Mouse (Mus musculus) gastrocnemius, postnatal 10 days (tissue): ENCODE data around the gene Gm9507. TPM values are rescaled to one million over a fixed set of nuclear protein-coding genes. Genes with fewer than 3 reads are reported as not detected.
"Not testable (repeated sequence)": the region's sequence is repeated elsewhere in the genome, so short reads cannot be mapped to it uniquely, and the experiment has no call there.

Source experiments
- DNase-seq: peaks from one replicate; pipeline ENCODE4 v3.0.0; 2021; ENCODE audit warnings: mixed read lengths
- total RNA-seq, 2 experiments: library from RNA; stranded (reverse); gene quantifications; 2 replicates each; pipeline ENCODE4 v1.2.3; 2021

The Gm9507 gene
- total RNA-seq, 2 experiments from 2014 or later, result not detected

DNA sequence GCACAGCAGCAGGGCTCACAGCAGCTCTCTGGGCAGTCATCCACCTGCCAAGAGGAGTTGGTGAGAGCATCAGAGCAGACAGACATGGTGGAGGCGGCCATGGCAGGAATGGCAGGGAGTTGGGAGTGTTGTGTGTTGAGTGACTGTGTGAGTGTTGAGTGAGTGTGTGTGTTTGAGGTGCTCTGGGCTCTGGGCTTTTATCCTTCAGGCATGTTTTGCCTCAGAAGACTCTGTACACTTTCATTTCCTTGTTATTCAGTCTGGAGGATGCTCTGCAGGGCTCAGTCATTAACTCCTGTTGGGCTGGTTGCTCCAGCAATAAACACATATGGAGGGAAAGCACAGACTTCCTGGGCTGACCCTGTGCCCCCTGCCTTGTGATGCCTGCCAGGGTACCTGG, 40.4 kb downstream of the Gm9507 start, which contains the start of gene Gm3238:
Gm3238 (minus strand) TSS at position 101 of the 400 bp plus-strand sequence.
- DNase-seq, result not testable (repeated sequence)

DNA sequence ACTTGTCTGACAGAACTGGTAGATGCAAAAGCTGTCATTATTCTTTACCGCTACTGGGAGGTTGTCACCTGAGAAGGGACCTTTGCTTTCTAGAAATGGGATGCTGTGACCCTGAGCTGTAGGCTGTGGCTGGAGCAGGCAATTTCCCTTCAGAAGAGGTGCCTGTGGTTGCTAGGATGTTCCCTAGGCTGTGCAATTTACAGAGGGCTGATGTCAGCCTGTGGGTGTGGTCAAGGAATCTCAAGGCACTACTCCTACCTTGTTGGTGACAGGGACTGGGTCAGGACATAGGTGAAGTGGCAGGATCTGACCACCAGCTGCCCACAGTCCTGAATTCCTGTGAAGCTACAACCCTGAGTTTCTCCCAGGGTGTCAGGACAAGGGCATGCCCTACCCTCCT, 41.9 kb downstream of the Gm9507 start:
- no peak for DNase-seq

Other genes starting within 250 kb of the Gm9507 start
- 10 to 100 TPM; 70.2 to 71.3 TPM for gene Pttg1ip, start 230.1 kb downstream of the Gm9507 start, total RNA-seq
- 10 to 100 TPM; 64.5 to 65.3 TPM for gene Sumo3, start 205.7 kb downstream of the Gm9507 start, total RNA-seq
- 10 to 100 TPM in 1 of 2 experiments, 1 to 10 TPM in 1; 10.0 to 11.4 TPM for gene Gm49325, start 205.6 kb downstream of the Gm9507 start, total RNA-seq
- 10 to 100 TPM; 81.3 to 85.4 TPM for gene Ube2g2, start 189.6 kb downstream of the Gm9507 start, total RNA-seq
- not detected for gene Tspear, start 125.3 kb downstream of the Gm9507 start, total RNA-seq
- not detected for gene Gm19402, start 121.1 kb downstream of the Gm9507 start, total RNA-seq
- not detected for gene Gm9508, start 114.6 kb downstream of the Gm9507 start, total RNA-seq
- gene Gm10272, start 105.2 kb downstream of the Gm9507 start, total RNA-seq, result not detected
- gene Gm10024, start 100.4 kb downstream of the Gm9507 start, total RNA-seq, result not detected
- gene Gm10142, start 96.0 kb downstream of the Gm9507 start, total RNA-seq, result not detected
- gene Krtap12-1, start 91.2 kb downstream of the Gm9507 start, total RNA-seq, result not detected
- not detected for gene Gm10100, start 85.4 kb downstream of the Gm9507 start, total RNA-seq
- not detected for gene Gm18596, start 69.2 kb downstream of the Gm9507 start, total RNA-seq
- gene Gm9736, start 60.5 kb downstream of the Gm9507 start, total RNA-seq, result not detected
- gene Gm3233, start 52.2 kb downstream of the Gm9507 start, total RNA-seq, result not detected
- gene Gm3238, start 40.5 kb downstream of the Gm9507 start, total RNA-seq, result not detected
- gene Gm7138, start 34.9 kb downstream of the Gm9507 start, total RNA-seq, result not detected
- gene Gm3250, start 29.3 kb downstream of the Gm9507 start, total RNA-seq, result not detected
- gene Gm7137, start 23.6 kb downstream of the Gm9507 start, total RNA-seq, result not detected
- not detected for gene Gm9639, start 16.8 kb downstream of the Gm9507 start, total RNA-seq
- gene Gm19668, start 12.7 kb downstream of the Gm9507 start, total RNA-seq, result not detected
- not detected for gene Gm2696, start 2.8 kb upstream of the Gm9507 start, total RNA-seq
- gene Krtap10-4, start 15.3 kb upstream of the Gm9507 start, total RNA-seq, result not detected
- gene Krtap10-10, start 24.1 kb upstream of the Gm9507 start, total RNA-seq, result not detected
- not detected for gene Gm36176, start 35.0 kb upstream of the Gm9507 start, total RNA-seq
- gene Gm10318, start 41.0 kb upstream of the Gm9507 start, total RNA-seq, result not detected
- not detected for gene Gm3285, start 50.1 kb upstream of the Gm9507 start, total RNA-seq
- gene Lrrc3, start 90.7 kb upstream of the Gm9507 start, total RNA-seq, result under 1 TPM; 0.72 to 0.78 TPM
- under 1 TPM; 0.26 to 0.75 TPM for gene Trpm2, start 158.7 kb upstream of the Gm9507 start, total RNA-seq
- gene 1810043G02Rik, start 166.7 kb upstream of the Gm9507 start, total RNA-seq, result 1 to 10 TPM; 5.1 to 6.3 TPM
- gene Pfkl, start 198.2 kb upstream of the Gm9507 start, total RNA-seq, result 10 to 100 TPM in 1 of 2 experiments, 1 to 10 TPM in 1; 9.7 to 12.2 TPM
- gene Dnmt3l, start 230.1 kb upstream of the Gm9507 start, total RNA-seq, result not detected
- not detected for gene Aire, start 231.8 kb upstream of the Gm9507 start, total RNA-seq